Mouse (Mus musculus) forebrain, embryonic 13.5 days (tissue): ENCODE measurements at regions not wholly inside any gene's neighbourhood (a gene's known extent, or its start where the extent isn't known, plus 50 kb on each side); places are given as distances from the start of the nearest gene placed in this dataset.

Experiments used
- ATAC-seq: fragments of 200-750 bp; cut with Nextera tagmentation; 2 replicates; pipeline ENCODE4 v1.8.0; 2017
- H3K27ac ChIP-seq: fragments of 300-500 bp; sonication (generic); 2 replicates; pipeline ENCODE4 v1.5.1; 2015; ENCODE audit warnings: inconsistent platforms, mild to moderate bottlenecking, moderate library complexity
- H3K27me3 ChIP-seq: fragments of 300-500 bp; sonication (generic); 2 replicates; pipeline ENCODE4 v1.6.1; 2015; ENCODE audit warnings: mild to moderate bottlenecking, inconsistent platforms
- H3K36me3 ChIP-seq: fragments of 300-500 bp; sonication (generic); 2 replicates; pipeline ENCODE4 v1.6.1; 2015; ENCODE audit warnings: mild to moderate bottlenecking, inconsistent platforms; ENCODE audit not compliant: poor library complexity, severe bottlenecking
- H3K4me1 ChIP-seq: fragments of 300-500 bp; sonication (generic); 2 replicates; pipeline ENCODE4 v1.6.1; 2015; ENCODE audit warnings: inconsistent platforms
- H3K4me2 ChIP-seq: fragments of 300-500 bp; sonication (generic); 2 replicates; pipeline ENCODE4 v1.6.1; 2015; ENCODE audit warnings: inconsistent platforms, mild to moderate bottlenecking, moderate library complexity
- H3K4me3 ChIP-seq: fragments of 300-500 bp; sonication (generic); 2 replicates; pipeline ENCODE4 v1.5.1; 2015; ENCODE audit warnings: mild to moderate bottlenecking, inconsistent platforms
- H3K9ac ChIP-seq: fragments of 300-500 bp; sonication (generic); 2 replicates; pipeline ENCODE4 v1.6.1; 2015; ENCODE audit warnings: mild to moderate bottlenecking, inconsistent platforms
- H3K9me3 ChIP-seq: fragments of 300-500 bp; sonication (generic); replicated peaks from 2 replicates; pipeline ENCODE4 v1.6.1; 2016; ENCODE audit warnings: inconsistent platforms
- WGBS: fragments of 180-500 bp; shearing (Covaris S2); methylation state at CpG from one replicate; pipeline ENCODE4 v1.1.7; 2015; 5-methylcytosine and 5-hydroxymethylcytosine counted together

- no peak overlapping the region for H3K27ac ChIP-seq
- no peaks in the 10 kb centered on the region for H3K27me3 ChIP-seq
- H3K9me3 ChIP-seq: peaks cover 3% of the 10 kb centered on the region; the same call in 1 of the 2 replicates
- no peaks in the 10 kb centered on the region for H3K4me1 ChIP-seq
- no peaks in the 10 kb centered on the region for H3K36me3 ChIP-seq
- no peak overlapping the region for H3K4me2 ChIP-seq
- no peak overlapping the region for H3K4me3 ChIP-seq
- ATAC-seq: no peak
- WGBS: 47% methylated on average over 9 of the region's 9 CpGs
- no peak overlapping the region for H3K9ac ChIP-seq
Measured at GRCm38 (mm10) chr16:5829071-5829470, 56.1 kb upstream of the Rbfox1 start.

GRCm38 (mm10) chr16:5823316-5823715 is 61.8 kb upstream of the Rbfox1 start:
- H3K9ac ChIP-seq: no peak overlapping the region
- no peak overlapping the region for H3K4me2 ChIP-seq
- 58% methylated on average over 1 of the region's 1 CpGs for WGBS
- H3K9me3 ChIP-seq: no peaks in the 10 kb centered on the region
- H3K27ac ChIP-seq: no peak overlapping the region
- H3K27me3 ChIP-seq: no peaks in the 10 kb centered on the region
- ATAC-seq: no peak
- no peak overlapping the region for H3K4me3 ChIP-seq
- H3K36me3 ChIP-seq: no peaks in the 10 kb centered on the region
- no peaks in the 10 kb centered on the region for H3K4me1 ChIP-seq

- Histone ChIP-seq H3K36me3 (no peaks in the 10 kb centered on the region), H3K9ac (no peak overlapping the region), H3K9me3 (no peaks in the 10 kb centered on the region), H3K4me1 (peaks cover 12% of the 10 kb centered on the region), H3K4me2 (no peak overlapping the region), H3K4me3 (no peak overlapping the region), H3K27ac (no peak overlapping the region), H3K27me3 (0 out of 2 replicates have a peak, but pooled peaks cover 5% of the 10 kb centered on the region)
- ATAC-seq: no peak
- WGBS: 12% methylated on average over 3 of the region's 3 CpGs
Measured at GRCm38 (mm10) chr16:5817166-5817565, 68.0 kb upstream of the Rbfox1 start.

- Histone ChIP-seq H3K4me1 (peaks cover 25% of the 10 kb centered on the region), H3K27ac (no peak overlapping the region), H3K4me3 (no peak overlapping the region), H3K4me2 (no peak overlapping the region), H3K36me3 (no peaks in the 10 kb centered on the region), H3K27me3 (peaks cover 23% of the 10 kb centered on the region), H3K9me3 (no peaks in the 10 kb centered on the region), H3K9ac (no peak overlapping the region)
- ATAC-seq: peak; percentile 39
- 13% methylated on average over 2 of the region's 2 CpGs for WGBS
Measured at GRCm38 (mm10) chr16:5812245-5812820, 72.8 kb upstream of the Rbfox1 start.

GRCm38 (mm10) chr16:5811654-5811992 is 73.5 kb upstream of the Rbfox1 start:
- H3K27ac ChIP-seq: 0 out of 2 replicates have a peak overlapping the region, but pooled peaks have one; percentile 6
- no peak overlapping the region; the same call in 1 of the 2 replicates for H3K4me2 ChIP-seq
- no peaks in the 10 kb centered on the region for H3K36me3 ChIP-seq
- H3K4me3 ChIP-seq: no peak overlapping the region
- 38% methylated on average over 2 of the region's 2 CpGs for WGBS
- peaks cover 23% of the 10 kb centered on the region for H3K27me3 ChIP-seq
- peak; percentile 80; the same call in 1 of the 2 replicates for ATAC-seq
- no peaks in the 10 kb centered on the region for H3K9me3 ChIP-seq
- no peak overlapping the region for H3K9ac ChIP-seq
- peaks cover 22% of the 10 kb centered on the region for H3K4me1 ChIP-seq

- Histone ChIP-seq H3K4me3 (no peak overlapping the region), H3K9me3 (no peaks in the 10 kb centered on the region), H3K27ac (peak overlapping the region; percentile 57; the same call in 1 of the 2 replicates), H3K36me3 (no peaks in the 10 kb centered on the region), H3K9ac (no peak overlapping the region), H3K4me1 (peaks cover 22% of the 10 kb centered on the region), H3K27me3 (peaks cover 23% of the 10 kb centered on the region), H3K4me2 (peak overlapping the region; percentile 5; the same call in 1 of the 2 replicates)
- WGBS: 37% methylated on average over 10 of the region's 10 CpGs
- peak; percentile 93 for ATAC-seq
Measured at GRCm38 (mm10) chr16:5810986-5811653, 74.0 kb upstream of the Rbfox1 start.

GRCm38 (mm10) chr16:5798188-5798587 is 87.0 kb upstream of the Rbfox1 start:
- H3K27ac ChIP-seq: no peak overlapping the region
- H3K9ac ChIP-seq: no peak overlapping the region
- no peaks in the 10 kb centered on the region for H3K27me3 ChIP-seq
- no peak for ATAC-seq
- no peak overlapping the region for H3K4me3 ChIP-seq
- no peaks in the 10 kb centered on the region for H3K9me3 ChIP-seq
- peaks cover 8% of the 10 kb centered on the region for H3K4me1 ChIP-seq
- no peaks in the 10 kb centered on the region for H3K36me3 ChIP-seq
- no peak overlapping the region for H3K4me2 ChIP-seq
- WGBS: 38% methylated on average over 7 of the region's 7 CpGs

- no peak overlapping the region for H3K27ac ChIP-seq
- H3K9me3 ChIP-seq: no peaks in the 10 kb centered on the region
- 47% methylated on average over 1 of the region's 1 CpGs for WGBS
- no peak overlapping the region for H3K9ac ChIP-seq
- no peaks in the 10 kb centered on the region for H3K27me3 ChIP-seq
- H3K4me1 ChIP-seq: no peaks in the 10 kb centered on the region
- H3K4me3 ChIP-seq: no peak overlapping the region
- no peak for ATAC-seq
- no peaks in the 10 kb centered on the region for H3K36me3 ChIP-seq
- H3K4me2 ChIP-seq: no peak overlapping the region
Measured at GRCm38 (mm10) chr16:5792216-5792615, 92.9 kb upstream of the Rbfox1 start.

GRCm38 (mm10) chr16:5790161-5790560 is 95.0 kb upstream of the Rbfox1 start:
- no peaks in the 10 kb centered on the region for H3K27me3 ChIP-seq
- no peaks in the 10 kb centered on the region for H3K4me1 ChIP-seq
- H3K4me2 ChIP-seq: no peak overlapping the region
- H3K9ac ChIP-seq: no peak overlapping the region
- 88% methylated on average over 3 of the region's 3 CpGs for WGBS
- H3K4me3 ChIP-seq: no peak overlapping the region
- ATAC-seq: no peak
- H3K9me3 ChIP-seq: no peaks in the 10 kb centered on the region
- H3K36me3 ChIP-seq: no peaks in the 10 kb centered on the region
- no peak overlapping the region for H3K27ac ChIP-seq

GRCm38 (mm10) chr16:5787206-5787605 is 97.9 kb upstream of the Rbfox1 start:
- Histone ChIP-seq H3K36me3 (no peaks in the 10 kb centered on the region), H3K9ac (no peak overlapping the region), H3K4me2 (no peak overlapping the region), H3K4me1 (no peaks in the 10 kb centered on the region), H3K9me3 (no peaks in the 10 kb centered on the region), H3K27ac (no peak overlapping the region), H3K4me3 (no peak overlapping the region), H3K27me3 (no peaks in the 10 kb centered on the region)
- ATAC-seq: no peak

- Histone ChIP-seq H3K9me3 (no peaks in the 10 kb centered on the region), H3K27me3 (no peaks in the 10 kb centered on the region), H3K4me1 (no peaks in the 10 kb centered on the region), H3K4me2 (no peak overlapping the region), H3K27ac (peak overlapping the region; percentile 73), H3K9ac (no peak overlapping the region), H3K4me3 (no peak overlapping the region), H3K36me3 (no peaks in the 10 kb centered on the region)
- ATAC-seq: peak; percentile 88; the same call in 1 of the 2 replicates
- 67% methylated on average over 19 of the region's 19 CpGs for WGBS
Measured at GRCm38 (mm10) chr16:5766771-5767421, 118.3 kb upstream of the Rbfox1 start.

- Histone ChIP-seq H3K4me2 (no peak overlapping the region), H3K9me3 (no peaks in the 10 kb centered on the region), H3K27ac (no peak overlapping the region), H3K27me3 (no peaks in the 10 kb centered on the region), H3K4me1 (no peaks in the 10 kb centered on the region), H3K4me3 (no peak overlapping the region), H3K9ac (no peak overlapping the region), H3K36me3 (no peaks in the 10 kb centered on the region)
- 32% methylated on average over 4 of the region's 4 CpGs for WGBS
- no peak for ATAC-seq
Measured at GRCm38 (mm10) chr16:5765143-5765542, 120.0 kb upstream of the Rbfox1 start.
